Mouse (Mus musculus): ENCODE data around the gene Soat2. TPM values are rescaled to one million over a fixed set of nuclear protein-coding genes. Genes with fewer than 3 reads are reported as not detected.
A peak's percentile ranks its signal among the peaks of the same experiment; 100 is the strongest.

The Soat2 gene
- polyA plus RNA-seq, 1 experiment from 2014 or later = 2.3 TPM

GRCm38 (mm10) chr15:102195373-102195772, 45.0 kb downstream of the Soat2 start:
- no peaks in the 10 kb centered on the region for H3K9me3 ChIP-seq (replicated peaks; ENCODE audit: control insufficient read depth, low read length)
- H3K27ac ChIP-seq (ENCODE audit: low read depth, low read length) = no peak overlapping the region
- 82% methylated on average over 4 of the region's 4 CpGs for WGBS (ENCODE audit: insufficient replicate concordance)
- H3K36me3 ChIP-seq (ENCODE audit: control insufficient read depth, insufficient read depth, low read length) = no peaks in the 10 kb centered on the region
- H3K9ac ChIP-seq (ENCODE audit: low read depth, low read length) = no peak overlapping the region
- no peak overlapping the region for H3K4me2 ChIP-seq
- H3K4me1 ChIP-seq (ENCODE audit: control insufficient read depth, insufficient read depth, low read length) = 0 out of 2 replicates have a peak, but pooled peaks cover 3% of the 10 kb centered on the region
- H3K27me3 ChIP-seq (ENCODE audit: control insufficient read depth, insufficient read depth, low read length) = no peaks in the 10 kb centered on the region
- no peak overlapping the region for H3K4me3 ChIP-seq (ENCODE audit: low read depth, low read length)
- ATAC-seq (replicated peaks; ENCODE audit: insufficient number of reproducible peaks, low FRiP score, low TSS enrichment) = no peak

GRCm38 (mm10) chr15:102198841-102199240, 48.5 kb downstream of the Soat2 start:
- no peak overlapping the region for H3K4me2 ChIP-seq
- H3K4me1 ChIP-seq (ENCODE audit: control insufficient read depth, insufficient read depth, low read length) = peaks cover 6% of the 10 kb centered on the region
- no peaks in the 10 kb centered on the region for H3K27me3 ChIP-seq (ENCODE audit: control insufficient read depth, insufficient read depth, low read length)
- WGBS (ENCODE audit: insufficient replicate concordance) = 81% methylated on average over 4 of the region's 4 CpGs
- no peaks in the 10 kb centered on the region for H3K36me3 ChIP-seq (ENCODE audit: control insufficient read depth, insufficient read depth, low read length)
- no peak overlapping the region for H3K9ac ChIP-seq (ENCODE audit: low read depth, low read length)
- ATAC-seq (replicated peaks; ENCODE audit: insufficient number of reproducible peaks, low FRiP score, low TSS enrichment) = no peak
- no peak overlapping the region for H3K4me3 ChIP-seq (ENCODE audit: low read depth, low read length)
- H3K9me3 ChIP-seq (replicated peaks; ENCODE audit: control insufficient read depth, low read length) = no peaks in the 10 kb centered on the region
- H3K27ac ChIP-seq (ENCODE audit: low read depth, low read length) = no peak overlapping the region

- Histone ChIP-seq H3K27me3 (ENCODE audit: control insufficient read depth, insufficient read depth, low read length) (no peaks in the 10 kb centered on the region), H3K4me3 (ENCODE audit: low read depth, low read length) (peak within 1 kb of the TSS; percentile 85), H3K4me1 (ENCODE audit: control insufficient read depth, insufficient read depth, low read length) (peaks cover 24% of the 10 kb centered on the region), H3K9ac (ENCODE audit: low read depth, low read length) (peak within 1 kb of the TSS; percentile 93), H3K4me2 (peak within 1 kb of the TSS; percentile 89), H3K36me3 (ENCODE audit: control insufficient read depth, insufficient read depth, low read length) (peaks cover 4% of the 10 kb centered on the region; the same call in 1 of the 2 replicates), H3K9me3 (replicated peaks; ENCODE audit: control insufficient read depth, low read length) (no peaks in the 10 kb centered on the region), H3K27ac (ENCODE audit: low read depth, low read length) (peak within 1 kb of the TSS; percentile 99)
- WGBS (ENCODE audit: insufficient replicate concordance) = under 1% methylated on average over 48 of the region's 68 CpGs
- peak; percentile 96 for ATAC-seq (replicated peaks; ENCODE audit: insufficient number of reproducible peaks, low FRiP score, low TSS enrichment)
These were observed 52.9 kb downstream of the Soat2 start, which contains the start of gene Zfp740 for GRCm38 (mm10) chr15:102202971-102203834. Gene Zfp740, plus strand, starts transcription at chr15:102203249.

- peak overlapping the region; percentile 89 for H3K4me2 ChIP-seq
- no peaks in the 10 kb centered on the region for H3K9me3 ChIP-seq (replicated peaks; ENCODE audit: control insufficient read depth, low read length)
- peak overlapping the region; percentile 85 for H3K4me3 ChIP-seq (ENCODE audit: low read depth, low read length)
- peaks cover 9% of the 10 kb centered on the region for H3K36me3 ChIP-seq (ENCODE audit: control insufficient read depth, insufficient read depth, low read length)
- H3K4me1 ChIP-seq (ENCODE audit: control insufficient read depth, insufficient read depth, low read length) = peaks cover 24% of the 10 kb centered on the region
- H3K9ac ChIP-seq (ENCODE audit: low read depth, low read length) = peak overlapping the region; percentile 93
- 0% methylated on average over 42 of the region's 72 CpGs for WGBS (ENCODE audit: insufficient replicate concordance)
- H3K27me3 ChIP-seq (ENCODE audit: control insufficient read depth, insufficient read depth, low read length) = no peaks in the 10 kb centered on the region
- ATAC-seq (replicated peaks; ENCODE audit: insufficient number of reproducible peaks, low FRiP score, low TSS enrichment) = peak; percentile 46
- peak overlapping the region; percentile 99 for H3K27ac ChIP-seq (ENCODE audit: low read depth, low read length)
These were observed 53.6 kb downstream of the Soat2 start for GRCm38 (mm10) chr15:102203835-102204381.

GRCm38 (mm10) chr15:102204674-102205505, 54.6 kb downstream of the Soat2 start, which contains the start of gene Csad:
Gene Csad, minus strand, starts transcription at chr15:102204724.
- no peaks in the 10 kb centered on the region for H3K9me3 ChIP-seq (replicated peaks; ENCODE audit: control insufficient read depth, low read length)
- peak within 1 kb of the TSS; percentile 99 for H3K27ac ChIP-seq (ENCODE audit: low read depth, low read length)
- H3K4me3 ChIP-seq (ENCODE audit: low read depth, low read length) = peak within 1 kb of the TSS; percentile 85
- no peaks in the 10 kb centered on the region for H3K27me3 ChIP-seq (ENCODE audit: control insufficient read depth, insufficient read depth, low read length)
- peak within 1 kb of the TSS; percentile 89 for H3K4me2 ChIP-seq
- peak within 1 kb of the TSS; percentile 93 for H3K9ac ChIP-seq (ENCODE audit: low read depth, low read length)
- ATAC-seq (replicated peaks; ENCODE audit: insufficient number of reproducible peaks, low FRiP score, low TSS enrichment) = no peak
- peaks cover 24% of the 10 kb centered on the region for H3K4me1 ChIP-seq (ENCODE audit: control insufficient read depth, insufficient read depth, low read length)
- H3K36me3 ChIP-seq (ENCODE audit: control insufficient read depth, insufficient read depth, low read length) = peaks cover 12% of the 10 kb centered on the region
- WGBS (ENCODE audit: insufficient replicate concordance) = 67% methylated on average over 19 of the region's 19 CpGs

GRCm38 (mm10) chr15:102205779-102206178, 55.5 kb downstream of the Soat2 start:
- Histone ChIP-seq H3K4me3 (ENCODE audit: low read depth, low read length) (peak overlapping the region; percentile 85; the same call in 1 of the 2 replicates), H3K27ac (ENCODE audit: low read depth, low read length) (peak overlapping the region; percentile 41; the same call in 1 of the 2 replicates), H3K4me1 (ENCODE audit: control insufficient read depth, insufficient read depth, low read length) (peaks cover 24% of the 10 kb centered on the region), H3K9me3 (replicated peaks; ENCODE audit: control insufficient read depth, low read length) (no peaks in the 10 kb centered on the region), H3K9ac (ENCODE audit: low read depth, low read length) (peak overlapping the region; percentile 54), H3K4me2 (peak overlapping the region; percentile 89), H3K27me3 (ENCODE audit: control insufficient read depth, insufficient read depth, low read length) (no peaks in the 10 kb centered on the region), H3K36me3 (ENCODE audit: control insufficient read depth, insufficient read depth, low read length) (peaks cover 16% of the 10 kb centered on the region)
- no peak for ATAC-seq (replicated peaks; ENCODE audit: insufficient number of reproducible peaks, low FRiP score, low TSS enrichment)
- WGBS (ENCODE audit: insufficient replicate concordance) = 59% methylated on average over 8 of the region's 8 CpGs

GRCm38 (mm10) chr15:102207351-102207750, 57.0 kb downstream of the Soat2 start:
- Histone ChIP-seq H3K27ac (ENCODE audit: low read depth, low read length) (no peak overlapping the region), H3K4me3 (ENCODE audit: low read depth, low read length) (no peak overlapping the region), H3K27me3 (ENCODE audit: control insufficient read depth, insufficient read depth, low read length) (no peaks in the 10 kb centered on the region), H3K36me3 (ENCODE audit: control insufficient read depth, insufficient read depth, low read length) (peaks cover 18% of the 10 kb centered on the region), H3K4me1 (ENCODE audit: control insufficient read depth, insufficient read depth, low read length) (peaks cover 20% of the 10 kb centered on the region), H3K9ac (ENCODE audit: low read depth, low read length) (no peak overlapping the region), H3K9me3 (replicated peaks; ENCODE audit: control insufficient read depth, low read length) (no peaks in the 10 kb centered on the region), H3K4me2 (no peak overlapping the region)
- WGBS (ENCODE audit: insufficient replicate concordance) = 81% methylated on average over 3 of the region's 3 CpGs
- ATAC-seq (replicated peaks; ENCODE audit: insufficient number of reproducible peaks, low FRiP score, low TSS enrichment) = no peak

- Histone ChIP-seq H3K27ac (ENCODE audit: low read depth, low read length) (no peak overlapping the region), H3K36me3 (ENCODE audit: control insufficient read depth, insufficient read depth, low read length) (peaks cover 18% of the 10 kb centered on the region)
These were observed 57.8 kb downstream of the Soat2 start for GRCm38 (mm10) chr15:102208092-102208561.

More at GRCm38 (mm10) chr15:102208092-102208561, 57.8 kb downstream of the Soat2 start:
- peaks cover 17% of the 10 kb centered on the region for H3K4me1 ChIP-seq (ENCODE audit: control insufficient read depth, insufficient read depth, low read length)
- H3K4me2 ChIP-seq = no peak overlapping the region
- H3K4me3 ChIP-seq (ENCODE audit: low read depth, low read length) = no peak overlapping the region
- no peak overlapping the region for H3K9ac ChIP-seq (ENCODE audit: low read depth, low read length)
- no peaks in the 10 kb centered on the region for H3K27me3 ChIP-seq (ENCODE audit: control insufficient read depth, insufficient read depth, low read length)
- 83% methylated on average over 9 of the region's 9 CpGs for WGBS (ENCODE audit: insufficient replicate concordance)
- no peaks in the 10 kb centered on the region for H3K9me3 ChIP-seq (replicated peaks; ENCODE audit: control insufficient read depth, low read length)
- no peak for ATAC-seq (replicated peaks; ENCODE audit: insufficient number of reproducible peaks, low FRiP score, low TSS enrichment)
